Mouse (Mus musculus) embryo, embryonic 11.5 days (tissue): ENCODE results near the gene Acp1.

ENCODE experiments used
- DNase-seq: peaks from one replicate; pipeline ENCODE4 v3.0.0-alpha.2; 2012; ENCODE audit warnings: low read depth, low spot score

The Acp1 gene

GRCm38 (mm10) chr12:30911261-30912047, at the start of gene Acp1, which contains the start of gene Sh3yl1:
Gene Acp1 (minus strand): TSS chr12:30911589.
Gene Sh3yl1 (plus strand): TSS chr12:30911668.
- DNase-seq: peak; percentile 86

GRCm38 (mm10) chr12:30944197-30944596, 32.8 kb upstream of the Acp1 start:
- no peak for DNase-seq

- no peak for DNase-seq
Observed at GRCm38 (mm10) chr12:30943057-30943986, 31.9 kb upstream of the Acp1 start.

- no peak for DNase-seq
Observed at GRCm38 (mm10) chr12:30936899-30937298, 25.5 kb upstream of the Acp1 start.

DNA sequence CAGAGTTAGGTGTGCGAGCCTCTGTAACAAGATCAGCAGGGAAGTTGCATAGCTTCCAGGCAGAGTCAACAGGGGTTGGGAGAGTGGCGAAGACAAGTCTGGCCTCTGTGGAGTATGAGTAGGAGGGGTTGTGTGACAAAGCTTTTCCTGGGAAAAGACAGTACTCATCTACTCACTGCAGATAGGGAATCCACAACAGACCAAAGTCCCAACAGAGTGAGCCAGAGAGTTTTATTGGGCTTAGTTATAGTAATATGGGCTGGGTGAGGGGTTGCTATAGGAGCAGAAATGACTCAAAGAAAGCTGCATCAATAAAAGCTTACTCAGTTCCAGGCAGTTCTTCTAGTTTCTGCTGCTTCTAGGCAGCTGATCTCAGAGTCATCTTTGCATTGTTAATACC, 21.9 kb upstream of the Acp1 start:
- no peak for DNase-seq

DNA sequence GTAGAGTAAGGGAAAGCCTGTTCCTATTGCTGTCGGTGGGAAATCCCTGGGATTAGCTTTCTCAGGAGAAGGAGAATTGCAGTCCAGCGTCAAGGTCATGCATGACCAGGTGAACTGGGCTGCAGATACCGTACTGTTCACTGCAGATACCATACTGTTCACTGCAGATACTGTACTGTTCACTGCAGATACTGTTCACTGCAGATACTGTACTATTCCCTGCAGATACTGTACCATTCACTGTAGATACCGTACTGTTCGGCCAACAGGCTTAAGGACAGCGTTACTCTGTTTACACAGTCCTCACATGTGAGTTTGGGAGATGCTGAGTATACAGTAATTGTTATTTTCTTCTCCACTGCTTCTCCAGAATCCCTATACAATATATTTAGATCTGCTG, 16.8 kb upstream of the Acp1 start:
- DNase-seq: no peak

- no peak for DNase-seq
Observed at GRCm38 (mm10) chr12:30922401-30922800, 11.0 kb upstream of the Acp1 start.

- no peak for DNase-seq
Observed at GRCm38 (mm10) chr12:30912840-30913239, 1.5 kb upstream of the Acp1 start.

- no peak for DNase-seq
Observed at GRCm38 (mm10) chr12:30912048-30912381, 626 bp upstream of the Acp1 start.

- DNase-seq: no peak
Observed at GRCm38 (mm10) chr12:30910860-30911259, 529 bp downstream of the Acp1 start.

DNA sequence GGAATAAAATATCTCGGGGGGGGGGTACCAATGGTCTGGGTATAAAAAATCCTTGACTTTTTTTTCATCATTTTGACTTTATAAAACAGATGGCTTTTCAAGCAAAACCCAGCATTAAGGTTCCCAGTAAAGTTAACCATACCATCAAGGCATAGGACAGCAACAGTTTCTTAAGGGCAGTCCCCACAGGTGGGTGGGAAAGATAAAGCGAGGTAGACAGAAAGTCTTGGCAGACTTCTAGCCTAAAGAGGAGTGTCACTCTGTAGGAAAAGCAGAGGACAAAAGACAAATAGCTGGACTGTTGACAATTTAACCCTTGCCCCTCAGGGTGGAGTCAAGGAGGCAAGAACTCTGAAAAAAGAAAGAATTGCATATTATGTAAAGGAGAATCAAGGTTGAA, 1.5 kb downstream of the Acp1 start:
- DNase-seq: no peak

- no peak for DNase-seq
Observed at GRCm38 (mm10) chr12:30908658-30909057, 2.7 kb downstream of the Acp1 start.

- DNase-seq: no peak
Observed at GRCm38 (mm10) chr12:30897039-30897438, 14.3 kb downstream of the Acp1 start.

GRCm38 (mm10) chr12:30891438-30891837, 20.0 kb downstream of the Acp1 start:
- DNase-seq: no peak

- DNase-seq: peak; percentile 44
Observed at GRCm38 (mm10) chr12:30890067-30890466, 21.3 kb downstream of the Acp1 start.

- no peak for DNase-seq
Observed at GRCm38 (mm10) chr12:30888003-30888402, 23.4 kb downstream of the Acp1 start.

DNA sequence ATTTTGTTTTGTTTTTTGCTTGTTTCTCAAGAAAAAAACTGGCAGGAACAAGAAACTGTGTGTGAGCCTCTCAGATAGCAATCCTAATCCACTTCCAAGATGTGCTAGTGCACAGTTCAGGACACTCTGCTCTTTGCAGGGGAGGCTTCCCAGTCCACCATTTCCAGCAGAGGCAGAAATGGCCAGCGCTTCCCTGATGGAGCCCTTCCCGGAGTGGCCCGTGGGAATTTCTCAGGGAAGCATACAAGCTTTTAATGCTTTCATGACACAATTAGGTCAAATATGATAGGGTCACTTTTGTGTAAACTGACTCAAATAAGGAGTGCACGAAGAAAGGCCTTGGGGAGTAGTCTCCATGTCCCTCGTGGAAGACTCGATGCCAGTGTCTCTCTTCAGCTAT, 25.5 kb downstream of the Acp1 start:
- no peak for DNase-seq

GRCm38 (mm10) chr12:30884622-30885230, 26.7 kb downstream of the Acp1 start:
- DNase-seq: no peak

GRCm38 (mm10) chr12:30883986-30884621, 27.3 kb downstream of the Acp1 start, which contains the start of gene Alkal2:
Gene Alkal2 (plus strand): TSS chr12:30884322.
- DNase-seq: no peak

DNA sequence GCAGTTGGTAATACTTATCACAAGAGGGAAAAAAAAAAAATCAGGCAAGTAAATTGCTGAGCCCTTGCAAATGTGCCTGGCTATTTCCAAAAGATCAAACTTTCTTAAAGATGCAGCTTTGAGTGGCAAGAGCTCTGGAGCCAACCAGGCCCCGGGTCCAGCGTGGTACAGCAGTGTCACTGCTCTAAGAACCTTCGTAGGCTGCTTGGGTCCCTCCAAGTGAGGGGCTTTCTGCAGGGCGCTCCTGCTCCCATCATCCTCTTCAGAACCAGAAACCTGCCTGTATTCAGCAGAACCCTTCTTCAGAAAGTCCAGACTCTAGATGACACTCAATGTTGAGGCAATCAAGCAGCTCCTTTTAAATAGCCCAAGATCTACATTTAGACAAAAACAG, 27.8 kb downstream of the Acp1 start:
- no peak for DNase-seq

DNA sequence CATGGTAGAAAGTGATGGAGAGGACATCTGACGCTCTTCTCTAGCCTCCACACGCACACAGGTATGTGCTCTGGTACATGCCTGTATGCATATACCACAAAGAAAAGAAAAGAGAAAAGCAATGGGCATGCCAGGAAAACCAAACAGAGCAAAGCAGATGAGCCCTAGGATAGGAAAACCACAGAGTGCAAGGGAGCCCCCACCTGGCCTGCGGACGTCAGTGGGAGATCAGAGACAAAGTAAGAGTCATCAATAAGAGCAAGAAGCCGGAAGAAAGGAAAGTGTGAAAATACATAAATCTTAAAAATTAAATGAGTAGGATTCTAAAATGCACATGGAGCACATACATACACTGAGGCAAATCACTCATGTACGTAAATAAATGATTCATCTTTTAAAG, 31.9 kb downstream of the Acp1 start:
- DNase-seq: no peak

DNA sequence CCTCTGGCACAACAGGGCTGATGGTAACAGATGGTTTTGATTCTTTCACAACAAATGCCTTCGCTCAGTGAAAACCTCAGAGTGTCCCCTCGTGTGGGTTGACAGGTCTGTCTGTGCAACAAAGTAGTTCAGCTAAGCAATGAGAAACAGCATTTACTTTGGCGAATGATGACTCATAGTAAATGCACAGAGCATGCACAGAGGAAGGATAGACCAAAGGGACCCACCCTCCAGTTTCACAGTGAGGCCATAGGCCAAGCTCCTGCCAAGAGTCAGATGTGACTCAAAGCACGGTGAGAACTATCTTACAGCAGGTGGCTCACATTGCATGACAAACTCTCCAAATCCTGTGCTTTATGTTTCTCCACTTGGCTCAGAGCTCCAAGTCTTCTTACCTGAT, 45.6 kb downstream of the Acp1 start:
- DNase-seq: no peak
